In the genomic region with DNA sequence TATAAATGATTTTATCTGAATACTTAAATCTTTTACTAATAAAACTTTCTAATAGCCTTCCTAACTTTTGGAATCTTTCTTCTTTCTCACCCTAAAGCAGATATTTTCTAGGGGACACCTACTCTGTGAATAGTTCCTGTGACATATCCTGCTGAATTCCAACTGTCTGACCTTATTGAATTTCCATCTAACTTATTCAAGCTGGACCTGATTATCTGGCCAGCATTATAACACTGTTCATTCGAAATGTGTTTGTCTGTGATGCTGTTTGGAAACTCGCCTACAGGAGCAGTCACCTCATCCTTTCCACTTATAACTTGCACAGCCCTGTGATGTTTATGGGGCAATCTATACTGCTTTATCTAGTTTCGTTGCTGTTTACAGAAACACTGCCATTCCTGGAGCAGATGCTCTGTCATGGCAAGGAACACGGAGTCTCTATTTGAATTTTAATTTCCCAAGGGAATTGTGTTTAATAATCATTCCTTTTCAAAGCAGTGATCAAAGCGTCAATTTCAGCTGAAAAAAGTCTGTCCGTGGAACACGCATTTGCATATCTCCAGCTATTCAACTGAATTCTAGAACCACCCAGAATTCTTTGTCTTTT, we compare ENCODE assay signal across 23 mouse cellular contexts.
DNase-seq lines count a peak whose midpoint lies in the region; ATAC-seq lines count a peak whose summit lies in the region.
"Had no signal": no experiment of that assay in that cellular context is flagged by ENCODE, and none has a peak within 500 bp of the region (broad histone marks: within the 10 kb centered on the region; RNA-seq: fewer than 3 reads in every experiment).

No protein-coding gene starts in this region.

- 69% methylated on average over 7 of the region's 7 CpGs for WGBS in hindbrain, embryonic 10.5 days
- WGBS in hindbrain, embryonic 16.5 days = 39% methylated on average over 7 of the region's 7 CpGs
- 42% methylated on average over 7 of the region's 7 CpGs for WGBS in hindbrain, embryonic 14.5 days

- no peak for ATAC-seq in hindbrain, embryonic 16.5 days
- ATAC-seq in hindbrain, embryonic 14.5 days (ENCODE audit: low FRiP score) = peak; percentile 62; the same call in 1 of the 2 replicates
- ATAC-seq: CD4-positive, CD25-positive, alpha-beta regulatory T cell, adult 4 months had no signal

- no peaks in the 10 kb centered on the region for H3K4me1 ChIP-seq in hindbrain, embryonic 10.5 days (replicated peaks)
- no peaks in the 10 kb centered on the region for H3K4me1 ChIP-seq in hindbrain, embryonic 16.5 days (ENCODE audit: control insufficient read depth, insufficient read depth, low read depth, low read length)
- H3K4me1 ChIP-seq in hindbrain, embryonic 14.5 days (replicated peaks; ENCODE audit: control insufficient read depth, insufficient read depth, low read length) = no peaks in the 10 kb centered on the region
- H3K4me1 ChIP-seq: liver, embryonic 13.5 days; neural tube, embryonic 13.5 days; stomach, embryonic 15.5 days had no signal

- H3K4me3 ChIP-seq in hindbrain, embryonic 10.5 days = no peak overlapping the region
- no peak overlapping the region for H3K4me3 ChIP-seq in hindbrain, embryonic 16.5 days (ENCODE audit: low read length)
- no peak overlapping the region for H3K4me3 ChIP-seq in hindbrain, embryonic 14.5 days (replicated peaks; ENCODE audit: low read length)
- H3K4me3 ChIP-seq: left cerebral cortex, adult 2 months; liver, embryonic 13.5 days; neural tube, embryonic 13.5 days; stomach, embryonic 15.5 days had no signal

- 0 out of 2 replicates have a peak overlapping the region, but pooled peaks have one; percentile 35 for H3K27ac ChIP-seq in hindbrain, embryonic 10.5 days
- no peak overlapping the region for H3K27ac ChIP-seq in hindbrain, embryonic 16.5 days (ENCODE audit: low read depth, low read length)
- H3K27ac ChIP-seq in hindbrain, embryonic 14.5 days = no peak overlapping the region
- H3K27ac ChIP-seq: kidney, postnatal 0 days; left cerebral cortex, adult 2 months; liver, embryonic 13.5 days; neural tube, embryonic 13.5 days; stomach, embryonic 15.5 days had no signal

- H3K27me3 ChIP-seq in hindbrain, embryonic 10.5 days (ENCODE audit: insufficient read depth, poor library complexity, severe bottlenecking) = no peaks in the 10 kb centered on the region
- no peaks in the 10 kb centered on the region for H3K27me3 ChIP-seq in hindbrain, embryonic 16.5 days (replicated peaks; ENCODE audit: control insufficient read depth, insufficient read depth, low read length)
- no peaks in the 10 kb centered on the region for H3K27me3 ChIP-seq in hindbrain, embryonic 14.5 days (ENCODE audit: control insufficient read depth, insufficient read depth, low read length)
- H3K27me3 ChIP-seq: liver, embryonic 13.5 days; neural tube, embryonic 13.5 days; stomach, embryonic 15.5 days had no signal

- peak; percentile 1 for DNase-seq in embryo, embryonic 11 days
- DNase-seq in embryo, embryonic 9.5 days (ENCODE audit: extremely low spot score) = no peak
- no peak for DNase-seq in hindbrain, embryonic 10.5 days (ENCODE audit: low spot score)
- DNase-seq in brain, adult 2 months (ENCODE audit: low read depth, low spot score) = peak; percentile 5
- DNase-seq in hindbrain, embryonic 14.5 days (ENCODE audit: low spot score) = peak; percentile 33
- DNase-seq in frontal cortex, adult 2 months (ENCODE audit: extremely low spot score in 1 of 2, low spot score in 1 of 2) = no peak
- no peak for DNase-seq in adrenal gland, adult (ENCODE audit: inconsistent age in 2 of 2, low spot score in 1 of 2)
- DNase-seq: adrenal gland, postnatal 25 days; cerebellum, adult 11 months; cerebellum, adult 9-11 months; kidney, adult 2 months; liver, embryonic 13.5 days; lung, adult 2 months; lung, postnatal 14 days; right cerebral cortex, adult 18-20 months; right cerebral cortex, postnatal 4 days; thymus, postnatal 25 days had no signal

- H3K4me2 ChIP-seq in hindbrain, embryonic 16.5 days (ENCODE audit: low read length) = no peak overlapping the region
- no peak overlapping the region for H3K4me2 ChIP-seq in hindbrain, embryonic 14.5 days (replicated peaks)
- H3K4me2 ChIP-seq: liver, embryonic 13.5 days; neural tube, embryonic 13.5 days; stomach, embryonic 15.5 days had no signal

- no peak overlapping the region for H3K9ac ChIP-seq in hindbrain, embryonic 16.5 days (ENCODE audit: low read depth, low read length)
- H3K9ac ChIP-seq in hindbrain, embryonic 14.5 days = no peak overlapping the region
- H3K9ac ChIP-seq: liver, embryonic 13.5 days; neural tube, embryonic 13.5 days; stomach, embryonic 15.5 days had no signal

- no peaks in the 10 kb centered on the region for H3K9me3 ChIP-seq in hindbrain, embryonic 10.5 days
- no peaks in the 10 kb centered on the region for H3K9me3 ChIP-seq in hindbrain, embryonic 16.5 days (ENCODE audit: control insufficient read depth, low read length)
- H3K9me3 ChIP-seq in hindbrain, embryonic 14.5 days (ENCODE audit: control insufficient read depth, low read length) = no peaks in the 10 kb centered on the region
- H3K9me3 ChIP-seq: liver, embryonic 13.5 days; neural tube, embryonic 13.5 days; stomach, embryonic 15.5 days had no signal

- H3K36me3 ChIP-seq in hindbrain, embryonic 10.5 days = no peaks in the 10 kb centered on the region
- no peaks in the 10 kb centered on the region for H3K36me3 ChIP-seq in hindbrain, embryonic 16.5 days (ENCODE audit: control insufficient read depth, insufficient read depth, low read length)
- H3K36me3 ChIP-seq in hindbrain, embryonic 14.5 days (replicated peaks; ENCODE audit: control insufficient read depth, insufficient read depth) = no peaks in the 10 kb centered on the region
- H3K36me3 ChIP-seq: liver, embryonic 13.5 days; neural tube, embryonic 13.5 days; stomach, embryonic 15.5 days had no signal

Comparison
In these comparisons a context has a peak if more than half of its experiments do, and no peak if none do; other contexts are left out.
1. DNase-seq: peak in embryo, embryonic 11 days (single experiment), brain, adult 2 months (single experiment) and hindbrain, embryonic 14.5 days (single experiment); none in embryo, embryonic 9.5 days (single experiment), hindbrain, embryonic 10.5 days (single experiment), frontal cortex, adult 2 months (0 of 2) and adrenal gland, adult (0 of 2).